Mouse (Mus musculus) liver, postnatal 0 days (tissue): ENCODE measurements around the gene Samd1. TPM values are rescaled to one million over a fixed set of nuclear protein-coding genes. Genes with fewer than 3 reads are reported as not detected.
A peak's percentile ranks its signal among the peaks of the same experiment; 100 is the strongest.

Experiments used
- ATAC-seq: fragments of 200-750 bp; cut with Nextera tagmentation; 2 replicates; pipeline ENCODE4 v1.8.0; 2017; ENCODE audit warnings: mild to moderate bottlenecking, moderate library complexity
- DNase-seq: peaks from one replicate; pipeline ENCODE4 v3.0.0-alpha.2; 2016
- H3K27ac ChIP-seq: fragments of 300-500 bp; sonication (generic); 2 replicates; pipeline ENCODE4 v1.5.1; 2014; ENCODE audit warnings: antibody characterized with exemption, moderate library complexity, mild to moderate bottlenecking, low read depth
- H3K27me3 ChIP-seq: fragments of 300-500 bp; sonication (generic); 2 replicates; pipeline ENCODE4 v1.6.1; 2014; ENCODE audit warnings: low read length, control low read depth, mixed read lengths; ENCODE audit not compliant: insufficient read depth
- H3K36me3 ChIP-seq: fragments of 300-500 bp; sonication (generic); replicated peaks from 2 replicates; pipeline ENCODE4 v1.6.1; 2014; ENCODE audit warnings: mild to moderate bottlenecking, control low read depth, low read length, moderate library complexity, mixed read lengths; ENCODE audit not compliant: insufficient read depth
- H3K4me1 ChIP-seq: fragments of 300-500 bp; sonication (generic); 2 replicates; pipeline ENCODE4 v1.6.1; 2014; ENCODE audit warnings: antibody characterized with exemption, mild to moderate bottlenecking, control low read depth; ENCODE audit not compliant: insufficient read depth
- H3K4me2 ChIP-seq: fragments of 300-500 bp; sonication (generic); 2 replicates; pipeline ENCODE4 v1.6.1; 2014; ENCODE audit warnings: low read depth, mild to moderate bottlenecking, low read length, moderate library complexity, mixed read lengths
- H3K4me3 ChIP-seq: fragments of 300-500 bp; sonication (generic); 2 replicates; pipeline ENCODE4 v1.5.1; 2014; ENCODE audit warnings: low read depth, low read length
- H3K9ac ChIP-seq: fragments of 300-500 bp; sonication (generic); replicated peaks from 2 replicates; pipeline ENCODE4 v1.6.1; 2014; ENCODE audit warnings: mild to moderate bottlenecking, moderate library complexity
- H3K9me3 ChIP-seq: fragments of 300-500 bp; sonication (generic); 2 replicates; pipeline ENCODE4 v1.6.1; 2016; ENCODE audit warnings: mild to moderate bottlenecking, control low read depth, low read length, mixed read lengths
- CTCF ChIP-seq: sonication (generic); IDR thresholded peaks from 2 replicates; pipeline ENCODE4 v1.5.1; 2016; ENCODE audit warnings: antibody characterized with exemption, low read depth
- EP300 ChIP-seq: IDR thresholded peaks from 2 replicates; pipeline ENCODE4 v1.6.1; 2016; ENCODE audit warnings: antibody characterized with exemption, low read depth, mild to moderate bottlenecking
- WGBS: fragments of 180-500 bp; shearing (Covaris S2); extraction: QIAGEN DNeasy Blood & Tissue Kit; methylation state at CpG from one replicate; pipeline ENCODE4 v1.1.7; 2014; ENCODE audit not compliant: insufficient replicate concordance; 5-methylcytosine and 5-hydroxymethylcytosine counted together
- polyA plus RNA-seq: library from polyadenylated mRNA; unstranded; fragments of >200 nt; fragmentation: Nextera tagmentation; extraction: Ambion mirVana; gene quantifications from 2 replicates; pipeline ENCODE4 v1.2.1, GENCODE M21; 2015

Gene Samd1
- polyA plus RNA-seq = 3.5 and 3.8 TPM in 2 replicates

DNA sequence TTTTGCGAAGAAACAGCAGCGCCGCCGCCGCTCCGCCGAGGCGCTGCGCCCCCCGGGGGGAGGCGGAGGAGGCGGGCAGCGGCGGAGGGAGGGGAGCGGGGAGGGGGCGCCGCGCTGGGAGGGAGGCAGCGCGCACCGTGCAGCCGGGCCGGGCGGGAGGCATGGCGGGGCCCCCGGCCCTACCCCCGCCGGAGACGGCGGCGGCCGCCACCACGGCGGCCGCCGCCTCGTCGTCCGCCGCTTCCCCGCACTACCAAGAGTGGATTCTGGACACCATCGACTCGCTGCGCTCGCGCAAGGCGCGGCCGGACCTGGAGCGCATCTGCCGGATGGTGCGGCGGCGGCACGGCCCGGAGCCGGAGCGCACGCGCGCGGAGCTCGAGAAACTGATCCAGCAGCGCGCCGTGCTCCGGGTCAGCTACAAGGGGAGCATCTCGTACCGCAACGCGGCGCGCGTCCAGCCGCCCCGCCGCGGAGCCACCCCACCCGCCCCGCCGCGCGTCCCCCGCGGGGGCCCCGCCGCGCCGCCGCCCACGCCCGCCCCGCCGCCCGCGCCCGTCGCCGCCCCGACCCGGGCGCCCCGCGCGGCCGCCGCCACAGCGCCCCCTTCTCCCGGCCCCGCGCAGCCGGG, at the start of gene Samd1:
Gene Samd1 (plus strand): TSS at position 162 of the 631 bp plus-strand sequence.
- ATAC-seq = peak; percentile 2; the same call in 1 of the 2 replicates
- peaks cover 15% of the 10 kb centered on the region; the same call in 1 of the 2 replicates for H3K36me3 ChIP-seq
- DNase-seq = peak; percentile 66

DNA sequence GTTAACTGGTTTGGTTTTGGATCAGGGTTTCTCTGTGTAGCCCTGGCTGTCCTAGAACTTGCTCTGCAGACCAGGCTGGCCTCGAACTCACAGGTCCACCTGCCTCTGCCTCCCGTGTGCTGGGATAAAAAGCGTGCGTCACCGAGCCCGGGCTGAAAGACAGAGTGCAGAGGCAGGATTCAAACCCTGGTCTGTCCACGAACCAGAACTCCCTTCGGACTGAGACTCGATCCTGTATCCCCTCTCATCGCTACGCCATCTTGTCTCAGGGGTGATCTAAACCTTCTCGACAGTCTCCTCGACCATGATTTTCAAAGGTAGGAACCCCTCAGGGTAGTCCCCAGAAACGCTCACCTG, 42.7 kb upstream of the Samd1 start:
- no peaks in the 10 kb centered on the region for H3K27me3 ChIP-seq
- H3K4me3 ChIP-seq = peak overlapping the region; percentile 88
- TF ChIP-seq CTCF (no peak), EP300 (no peak)
- peaks cover 18% of the 10 kb centered on the region for H3K4me1 ChIP-seq
- under 1% methylated on average over 14 of the region's 14 CpGs for WGBS
- 0 out of 2 replicates have a peak, but pooled peaks cover 5% of the 10 kb centered on the region for H3K36me3 ChIP-seq
- H3K9me3 ChIP-seq = no peaks in the 10 kb centered on the region
- peak overlapping the region; percentile 98 for H3K4me2 ChIP-seq
- H3K9ac ChIP-seq = peak overlapping the region; percentile 44
- DNase-seq = no peak
- ATAC-seq = peak; percentile 3
- peak overlapping the region; percentile 84 for H3K27ac ChIP-seq

More for the DNA sequence above, at the start of gene Samd1:
- under 1% methylated on average over 49 of the region's 112 CpGs for WGBS
- Histone ChIP-seq H3K9me3 (no peaks in the 10 kb centered on the region), H3K9ac (peak within 1 kb of the TSS; percentile 83), H3K4me2 (peak within 1 kb of the TSS; percentile 91), H3K4me3 (peak within 1 kb of the TSS; percentile 71), H3K4me1 (peaks cover 19% of the 10 kb centered on the region), H3K27me3 (no peaks in the 10 kb centered on the region), H3K27ac (peak within 1 kb of the TSS; percentile 88)
- no peak for TF ChIP-seq CTCF
- TF ChIP-seq EP300 = no peak

- Histone ChIP-seq H3K9me3 (no peaks in the 10 kb centered on the region), H3K4me2 (peak within 1 kb of the TSS; percentile 98), H3K27me3 (no peaks in the 10 kb centered on the region), H3K4me1 (peaks cover 18% of the 10 kb centered on the region), H3K4me3 (peak within 1 kb of the TSS; percentile 88), H3K36me3 (0 out of 2 replicates have a peak, but pooled peaks cover 5% of the 10 kb centered on the region), H3K27ac (peak within 1 kb of the TSS; percentile 84), H3K9ac (peak within 1 kb of the TSS; percentile 79)
- peak; percentile 99 for DNase-seq
- under 1% methylated on average over 75 of the region's 75 CpGs for WGBS
- ATAC-seq = peak; percentile 97
- TF ChIP-seq EP300 (peak; percentile 59; the same call in 1 of the 2 replicates), CTCF (peak; percentile 96)
These were observed 42.1 kb upstream of the Samd1 start, which contains the start of the genes Gm10644 and Asf1b for GRCm38 (mm10) chr8:83955106-83955957. Gene Gm10644, minus strand, starts transcription at chr8:83955205. Gene Asf1b, plus strand, starts transcription at chr8:83955507.

DNA sequence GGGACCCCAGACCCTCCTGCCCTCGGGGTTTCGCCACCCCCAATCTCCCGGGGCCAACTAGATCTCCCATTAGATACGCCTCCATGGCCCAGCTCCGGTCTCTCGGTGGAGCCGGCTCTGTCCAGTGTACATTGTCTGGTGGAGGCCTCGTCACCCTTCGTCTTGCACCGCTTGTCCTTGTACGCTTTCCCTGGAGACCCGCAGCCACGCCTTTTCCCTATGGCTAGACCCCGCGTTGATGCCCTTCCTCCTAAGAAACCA, 41.6 kb upstream of the Samd1 start:
- DNase-seq (no peak), ATAC-seq (no peak)
- WGBS = 1% methylated on average over 15 of the region's 15 CpGs
- no peak for TF ChIP-seq EP300
- TF ChIP-seq CTCF = no peak
- Histone ChIP-seq H3K9ac (peak overlapping the region; percentile 79), H3K4me2 (peak overlapping the region; percentile 98), H3K9me3 (no peaks in the 10 kb centered on the region), H3K4me1 (peaks cover 18% of the 10 kb centered on the region), H3K36me3 (0 out of 2 replicates have a peak, but pooled peaks cover 5% of the 10 kb centered on the region), H3K4me3 (peak overlapping the region; percentile 88), H3K27ac (peak overlapping the region; percentile 62), H3K27me3 (no peaks in the 10 kb centered on the region)

- Histone ChIP-seq H3K9ac (peak overlapping the region; percentile 79), H3K27ac (no peak overlapping the region), H3K27me3 (no peaks in the 10 kb centered on the region), H3K4me2 (peak overlapping the region; percentile 98), H3K36me3 (0 out of 2 replicates have a peak, but pooled peaks cover 5% of the 10 kb centered on the region), H3K9me3 (no peaks in the 10 kb centered on the region), H3K4me1 (peaks cover 18% of the 10 kb centered on the region), H3K4me3 (peak overlapping the region; percentile 88)
- ATAC-seq (no peak), DNase-seq (peak; percentile 54)
- TF ChIP-seq EP300 = no peak
- peak; percentile 59 for TF ChIP-seq CTCF
- 4% methylated on average over 1 of the region's 1 CpGs for WGBS
These were observed 40.7 kb upstream of the Samd1 start for GRCm38 (mm10) chr8:83956789-83957188.
